Mouse (Mus musculus) thymus, adult 2 months (tissue): Measurements from ENCODE around the gene Rimbp3.

Experiments
- CTCF ChIP-seq: fragments of 200-500 bp; IDR thresholded peaks from 2 replicates; pipeline ENCODE4 v1.5.1; 2012; ENCODE audit warnings: mild to moderate bottlenecking, control low read depth, low read length, moderate library complexity, borderline replicate concordance; ENCODE audit not compliant: control insufficient read depth, poor library complexity, insufficient read depth; ENCODE audit errors: extremely low read depth
- POLR2A ChIP-seq: fragments of 200-500 bp; IDR thresholded peaks from 2 replicates; pipeline ENCODE4 v1.6.1; 2012; ENCODE audit warnings: mild to moderate bottlenecking, low read length, control low read depth, moderate library complexity; ENCODE audit not compliant: control insufficient read depth, poor library complexity, insufficient read depth; ENCODE audit errors: extremely low read depth

DNA sequence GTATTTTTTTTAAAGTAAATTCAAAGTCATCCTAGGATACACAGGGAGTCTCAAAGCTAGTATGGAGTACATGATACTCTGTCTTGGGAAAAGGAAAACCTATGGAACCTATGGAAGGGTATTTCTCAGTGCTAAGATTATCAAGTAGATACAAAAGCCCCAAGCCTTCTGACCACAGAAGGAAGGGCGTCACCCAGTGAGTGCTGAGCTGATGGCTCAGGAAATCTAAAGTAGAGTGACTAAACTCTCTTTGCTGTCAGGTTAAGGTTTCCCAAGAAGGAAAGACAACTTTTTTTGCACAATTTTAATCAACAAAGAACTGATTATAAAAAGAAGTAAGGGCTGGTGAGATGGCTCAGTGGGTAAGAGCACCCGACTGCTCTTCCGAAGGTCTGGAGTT, 28.7 kb upstream of the Rimbp3 start:
- no peak for TF ChIP-seq CTCF
- TF ChIP-seq POLR2A: no peak
